Mouse (Mus musculus) myocyte (in vitro differentiated cells): ENCODE results near the gene Gpc5. TPM values are rescaled to one million over a fixed set of nuclear protein-coding genes. Genes with fewer than 3 reads are reported as not detected.

Source experiments
- H3K27me3 ChIP-seq: one replicate; pipeline ENCODE4 v1.6.1; 2011; ENCODE audit not compliant: control insufficient read depth, insufficient read depth, insufficient read length
- H3K36me3 ChIP-seq: one replicate; pipeline ENCODE4 v1.6.1; 2011; ENCODE audit not compliant: control insufficient read depth, insufficient read depth
- H3K4me2 ChIP-seq: one replicate; pipeline ENCODE4 v1.6.1; 2011; ENCODE audit warnings: low read depth, control low read depth
- H3K4me3 ChIP-seq: one replicate; pipeline ENCODE4 v1.5.1; 2011; ENCODE audit warnings: mild to moderate bottlenecking, control low read depth, moderate library complexity
- H3K79me2 ChIP-seq: one replicate; pipeline ENCODE4 v1.6.1; 2011; ENCODE audit not compliant: control insufficient read depth, insufficient read depth
- H3ac ChIP-seq: one replicate; pipeline ENCODE4 v1.6.1; 2011; ENCODE audit not compliant: control insufficient read depth, insufficient read length
- CEBPB ChIP-seq: IDR thresholded peaks from 2 replicates; pipeline ENCODE4 v1.6.1; 2011; ENCODE audit warnings: mild to moderate bottlenecking, moderate library complexity; ENCODE audit not compliant: poor library complexity, insufficient read depth, severe bottlenecking
- E2F4 ChIP-seq: IDR thresholded peaks from one replicate; pipeline ENCODE4 v1.6.1; 2011; ENCODE audit warnings: mild to moderate bottlenecking, control low read depth, moderate library complexity; ENCODE audit not compliant: insufficient read depth
- MAX ChIP-seq: IDR thresholded peaks from one replicate; pipeline ENCODE4 v1.6.1; 2011; ENCODE audit warnings: low read depth, mild to moderate bottlenecking, control low read depth
- MYOD1 ChIP-seq, 3 experiments: IDR thresholded peaks; one replicate each; pipeline ENCODE4 v1.6.1; 2011; ENCODE audit warnings: control low read depth in 2 of 3, low read depth in 2 of 3, mild to moderate bottlenecking in 2 of 3, moderate library complexity in 1 of 3; ENCODE audit not compliant: insufficient read length in 2 of 3, control insufficient read depth in 1 of 3
- MYOG ChIP-seq, 3 experiments: IDR thresholded peaks; one replicate each; pipeline ENCODE4 v1.6.1; 2011; ENCODE audit warnings: control low read depth in 2 of 3, low read depth in 2 of 3, mild to moderate bottlenecking in 2 of 3; ENCODE audit not compliant: insufficient read length in 2 of 3, control insufficient read depth in 1 of 3, insufficient read depth in 1 of 3
- POLR2A ChIP-seq: IDR thresholded peaks from one replicate; pipeline ENCODE4 v1.6.1; 2011; ENCODE audit warnings: low read depth, mild to moderate bottlenecking, control low read depth, moderate library complexity; ENCODE audit not compliant: insufficient read length
- POLR2AphosphoS2 ChIP-seq: IDR thresholded peaks from one replicate; pipeline ENCODE4 v1.6.1; 2011; ENCODE audit warnings: low read depth, control low read depth; ENCODE audit not compliant: insufficient read length
- REST ChIP-seq: IDR thresholded peaks from one replicate; pipeline ENCODE4 v1.6.1; 2011; ENCODE audit warnings: mild to moderate bottlenecking, control low read depth, moderate library complexity; ENCODE audit not compliant: insufficient read depth, insufficient read length
- SRF ChIP-seq: IDR thresholded peaks from one replicate; pipeline ENCODE4 v1.6.1; 2011; ENCODE audit warnings: low read depth; ENCODE audit not compliant: control insufficient read depth, insufficient read length
- TCF12 ChIP-seq: IDR thresholded peaks from one replicate; pipeline ENCODE4 v1.6.1; 2011; ENCODE audit warnings: mild to moderate bottlenecking, control low read depth; ENCODE audit not compliant: poor library complexity, insufficient read depth, severe bottlenecking
- TCF3 ChIP-seq: IDR thresholded peaks from one replicate; pipeline ENCODE4 v1.6.1; 2011; ENCODE audit warnings: low read depth, control low read depth; ENCODE audit not compliant: insufficient read length
- USF1 ChIP-seq: IDR thresholded peaks from one replicate; pipeline ENCODE4 v1.6.1; 2011; ENCODE audit warnings: low read depth, mild to moderate bottlenecking, control low read depth, moderate library complexity
- polyA plus RNA-seq: library from polyadenylated mRNA; unstranded; fragments of >200 nt; fragmentation: generic; extraction: Trizol; gene quantifications from one replicate; pipeline ENCODE4 v1.2.1, GENCODE M21; 2012; ENCODE audit warnings: missing spikeins

Gene Gpc5
- polyA plus RNA-seq, 1 experiment, result not detected

GRCm38 (mm10) chr14:115100617-115101299 lies 8.7 kb downstream of the Gpc5 start:
- Histone ChIP-seq H3ac (no peak overlapping the region), H3K79me2 (no peaks in the 10 kb centered on the region), H3K27me3 (no peaks in the 10 kb centered on the region), H3K4me3 (no peak overlapping the region), H3K4me2 (no peak overlapping the region), H3K36me3 (no peaks in the 10 kb centered on the region)
- TF ChIP-seq USF1 (no peak), E2F4 (no peak), MAX (no peak), TCF12 (no peak), MYOG (IDR thresholded peaks at IDR 0.05; ENCODE audit: control insufficient read depth in 1 of 3, insufficient read depth in 1 of 3, insufficient read length in 2 of 3, low read depth in 2 of 3) (no peak), CEBPB (no peak), POLR2A (no peak), SRF (no peak), REST (no peak), POLR2AphosphoS2 (no peak), TCF3 (no peak)

GRCm38 (mm10) chr14:115106326-115106725 lies 14.3 kb downstream of the Gpc5 start:
- Histone ChIP-seq H3K36me3 (no peaks in the 10 kb centered on the region), H3K4me3 (no peak overlapping the region), H3K79me2 (no peaks in the 10 kb centered on the region), H3ac (no peak overlapping the region), H3K27me3 (no peaks in the 10 kb centered on the region), H3K4me2 (no peak overlapping the region)
- no peak for TF ChIP-seq MYOD1 (IDR thresholded peaks at IDR 0.05; ENCODE audit: control insufficient read depth in 1 of 3, insufficient read length in 2 of 3, low read depth in 2 of 3)
- TF ChIP-seq MAX, result no peak
- TF ChIP-seq USF1, result no peak
- TF ChIP-seq SRF, result no peak
- no peak for TF ChIP-seq REST
- no peak for TF ChIP-seq E2F4
- TF ChIP-seq POLR2AphosphoS2, result no peak
- no peak for TF ChIP-seq CEBPB
- TF ChIP-seq TCF12, result no peak
- TF ChIP-seq MYOG (IDR thresholded peaks at IDR 0.05; ENCODE audit: control insufficient read depth in 1 of 3, insufficient read depth in 1 of 3, insufficient read length in 2 of 3, low read depth in 2 of 3), result no peak
- no peak for TF ChIP-seq POLR2A
- no peak for TF ChIP-seq TCF3

GRCm38 (mm10) chr14:115107467-115107866 lies 15.5 kb downstream of the Gpc5 start:
- no peaks in the 10 kb centered on the region for H3K36me3 ChIP-seq
- TF ChIP-seq USF1 (no peak), MYOD1 (IDR thresholded peaks at IDR 0.05; ENCODE audit: control insufficient read depth in 1 of 3, insufficient read length in 2 of 3, low read depth in 2 of 3) (no peak), MYOG (IDR thresholded peaks at IDR 0.05; ENCODE audit: control insufficient read depth in 1 of 3, insufficient read depth in 1 of 3, insufficient read length in 2 of 3, low read depth in 2 of 3) (no peak)
- no peak overlapping the region for H3ac ChIP-seq
- H3K27me3 ChIP-seq, result no peaks in the 10 kb centered on the region
- no peak overlapping the region for H3K4me3 ChIP-seq
- H3K4me2 ChIP-seq, result no peak overlapping the region
- H3K79me2 ChIP-seq, result no peaks in the 10 kb centered on the region

GRCm38 (mm10) chr14:115118626-115119025 lies 26.6 kb downstream of the Gpc5 start:
- no peak overlapping the region for H3ac ChIP-seq
- H3K79me2 ChIP-seq, result no peaks in the 10 kb centered on the region
- H3K27me3 ChIP-seq, result no peaks in the 10 kb centered on the region
- H3K36me3 ChIP-seq, result no peaks in the 10 kb centered on the region
- no peak overlapping the region for H3K4me2 ChIP-seq
- H3K4me3 ChIP-seq, result no peak overlapping the region
- no peak for TF ChIP-seq MYOD1 (IDR thresholded peaks at IDR 0.05; ENCODE audit: control insufficient read depth in 1 of 3, insufficient read length in 2 of 3, low read depth in 2 of 3)
- TF ChIP-seq CEBPB, result no peak
- TF ChIP-seq TCF3, result no peak

DNA sequence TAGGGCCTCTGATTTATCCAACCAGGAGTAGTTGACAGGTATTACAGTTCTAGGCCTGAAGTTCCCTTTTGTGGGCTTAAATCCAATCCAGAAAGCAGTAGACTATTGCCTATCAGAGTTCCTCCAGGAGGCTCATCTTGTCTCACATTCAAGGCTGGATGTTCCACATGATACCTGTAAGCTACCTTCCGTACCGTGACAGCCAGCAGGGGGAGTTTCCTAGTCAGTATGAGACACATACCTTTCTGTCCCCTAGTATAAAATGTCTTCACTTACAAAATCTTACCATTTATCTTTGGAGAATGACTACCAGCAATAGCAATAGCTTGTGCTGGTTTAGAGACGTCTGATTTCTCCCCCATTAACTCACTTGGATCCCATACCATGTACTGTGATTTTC lies 56.8 kb downstream of the Gpc5 start:
- no peaks in the 10 kb centered on the region for H3K36me3 ChIP-seq
- H3K4me2 ChIP-seq, result no peak overlapping the region
- TF ChIP-seq TCF12 (no peak), TCF3 (no peak)
- H3K79me2 ChIP-seq, result no peaks in the 10 kb centered on the region
- H3ac ChIP-seq, result no peak overlapping the region
- no peaks in the 10 kb centered on the region for H3K27me3 ChIP-seq
- H3K4me3 ChIP-seq, result no peak overlapping the region

GRCm38 (mm10) chr14:115156597-115156996 lies 64.6 kb downstream of the Gpc5 start:
- no peak for TF ChIP-seq SRF
- no peak for TF ChIP-seq REST
- no peak for TF ChIP-seq MAX
- TF ChIP-seq CEBPB, result no peak
- TF ChIP-seq MYOD1 (IDR thresholded peaks at IDR 0.05; ENCODE audit: control insufficient read depth in 1 of 3, insufficient read length in 2 of 3, low read depth in 2 of 3), result no peak
- no peak for TF ChIP-seq USF1
- TF ChIP-seq POLR2AphosphoS2, result no peak
- no peak for TF ChIP-seq TCF3
- no peak for TF ChIP-seq POLR2A
- no peak for TF ChIP-seq MYOG (IDR thresholded peaks at IDR 0.05; ENCODE audit: control insufficient read depth in 1 of 3, insufficient read depth in 1 of 3, insufficient read length in 2 of 3, low read depth in 2 of 3)
- TF ChIP-seq E2F4, result no peak
- TF ChIP-seq TCF12, result no peak

More at GRCm38 (mm10) chr14:115156597-115156996, 64.6 kb downstream of the Gpc5 start:
- H3ac ChIP-seq, result no peak overlapping the region
- no peaks in the 10 kb centered on the region for H3K27me3 ChIP-seq
- H3K4me2 ChIP-seq, result no peak overlapping the region
- no peaks in the 10 kb centered on the region for H3K79me2 ChIP-seq
- no peak overlapping the region for H3K4me3 ChIP-seq
- no peaks in the 10 kb centered on the region for H3K36me3 ChIP-seq
